Mouse (Mus musculus): ENCODE data around the gene Kcnip4. TPM values are rescaled to one million over a fixed set of nuclear protein-coding genes. Genes with fewer than 3 reads are reported as not detected.

Gene Kcnip4
- total RNA-seq, 2 experiments from 2014 or later, result 22.8 to 25.2 TPM

DNA sequence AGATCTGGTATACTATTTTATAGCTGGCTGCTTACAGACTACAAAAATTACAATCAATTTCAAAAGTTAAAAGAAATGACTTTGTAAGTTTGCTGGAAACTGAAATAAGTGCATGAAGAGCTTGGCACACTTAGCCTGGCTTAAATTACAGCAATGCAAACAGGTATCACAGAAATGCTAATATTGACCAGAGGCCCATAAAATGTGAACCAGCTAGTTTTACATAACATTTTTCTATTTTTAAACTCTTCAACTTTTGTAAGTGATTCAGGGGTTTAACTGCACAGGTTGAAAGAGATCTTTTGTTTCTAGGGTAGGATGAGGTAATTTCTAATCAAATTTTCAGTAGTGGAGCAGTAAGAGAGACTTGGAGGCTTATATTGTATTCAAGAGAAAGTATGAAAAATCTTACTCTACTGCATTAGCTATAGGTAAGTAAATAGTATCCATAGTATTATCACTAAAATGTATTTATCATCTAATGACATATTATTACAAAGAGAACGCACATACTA is 535.5 kb downstream of the Kcnip4 start:
- intact Hi-C loops (cut with DNase I), result no loop called here
- DNase-seq, result no peak

GRCm38 (mm10) chr5:48942378-48943088 is 582.2 kb downstream of the Kcnip4 start:
- DNase-seq, result no peak
- intact Hi-C loops (cut with DNase I), result no loop called here

DNA sequence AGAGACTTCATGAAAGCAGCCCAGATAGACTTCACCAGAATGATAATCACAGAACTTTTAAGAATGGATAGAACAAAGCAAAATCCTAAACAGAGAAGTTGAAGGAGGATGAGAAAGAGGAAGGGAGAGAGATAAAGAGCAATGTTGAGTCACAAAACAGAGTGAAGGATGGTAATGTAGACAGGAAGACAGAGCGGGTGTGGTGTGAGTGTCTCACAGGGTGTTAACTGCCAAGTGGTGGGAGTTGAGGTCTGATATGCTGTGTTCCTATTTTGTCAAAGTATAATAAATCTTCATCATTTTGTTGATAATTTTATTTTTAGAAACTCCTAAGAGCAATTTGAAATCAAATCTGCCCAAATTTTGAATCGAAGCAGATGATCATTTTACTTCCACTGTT is 592.8 kb downstream of the Kcnip4 start:
- no peak for DNase-seq
- intact Hi-C loops (cut with DNase I), result no loop called here

DNA sequence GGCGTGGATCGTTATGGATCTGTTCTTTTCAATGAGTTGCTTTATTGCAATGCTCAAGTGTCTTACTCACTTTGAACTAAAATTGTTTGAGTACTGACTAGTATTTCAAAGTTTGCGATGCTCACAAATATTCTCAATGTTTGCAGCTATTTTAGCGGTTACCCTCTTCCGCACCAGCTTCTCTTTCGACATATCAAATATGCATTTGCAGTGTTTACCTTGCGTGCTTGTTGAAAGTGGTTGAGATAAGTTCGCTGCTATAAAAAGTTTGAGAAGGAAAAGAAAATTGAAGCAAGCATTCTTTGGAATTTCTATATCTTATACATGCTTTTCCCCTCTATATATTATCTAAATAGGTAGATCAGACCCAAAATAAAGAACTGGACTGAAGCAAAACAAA is 634.5 kb downstream of the Kcnip4 start:
- intact Hi-C loops (cut with DNase I), result no loop called here
- DNase-seq, result no peak

DNA sequence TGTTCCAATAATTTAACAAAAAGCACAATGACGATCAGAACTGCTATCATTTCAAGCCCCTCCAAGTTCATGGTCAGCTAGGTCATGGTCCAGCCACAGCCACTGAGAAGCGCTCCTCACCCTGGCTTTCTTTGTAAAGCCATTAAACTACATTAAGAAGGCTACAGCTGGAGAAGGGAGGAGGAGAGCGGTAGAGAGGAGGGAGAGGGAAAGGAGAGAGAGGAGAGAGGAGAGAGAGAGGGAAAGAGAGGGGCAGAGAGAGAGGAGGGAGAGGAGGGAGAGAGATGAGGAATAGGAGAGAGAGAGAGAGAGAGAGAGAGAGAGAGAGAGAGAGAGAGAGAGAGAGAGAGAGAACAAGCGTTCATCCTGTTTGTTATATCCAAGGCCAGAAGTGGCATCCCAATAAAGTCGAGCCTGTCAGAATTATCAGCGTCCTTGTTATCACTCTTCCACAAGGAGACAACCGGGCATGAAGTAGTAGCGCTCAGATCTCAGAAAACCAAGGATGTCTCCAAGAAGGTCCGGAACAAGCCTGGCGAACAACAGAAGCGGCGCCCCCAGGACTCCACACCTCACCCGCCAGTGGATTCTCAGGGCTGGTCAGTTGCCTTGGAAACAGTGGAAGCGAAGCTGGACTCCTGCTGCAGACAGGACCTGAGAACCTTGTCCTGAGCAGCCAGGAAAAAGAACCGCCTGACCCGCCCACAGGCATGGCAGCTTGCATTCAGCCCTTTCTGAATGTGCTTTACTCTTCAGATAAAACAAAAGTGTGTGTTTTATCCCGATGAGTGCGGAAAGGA is 635.1 kb downstream of the Kcnip4 start:
- intact Hi-C loops (cut with DNase I), result no loop called here
- DNase-seq, result peak; percentile 41

DNA sequence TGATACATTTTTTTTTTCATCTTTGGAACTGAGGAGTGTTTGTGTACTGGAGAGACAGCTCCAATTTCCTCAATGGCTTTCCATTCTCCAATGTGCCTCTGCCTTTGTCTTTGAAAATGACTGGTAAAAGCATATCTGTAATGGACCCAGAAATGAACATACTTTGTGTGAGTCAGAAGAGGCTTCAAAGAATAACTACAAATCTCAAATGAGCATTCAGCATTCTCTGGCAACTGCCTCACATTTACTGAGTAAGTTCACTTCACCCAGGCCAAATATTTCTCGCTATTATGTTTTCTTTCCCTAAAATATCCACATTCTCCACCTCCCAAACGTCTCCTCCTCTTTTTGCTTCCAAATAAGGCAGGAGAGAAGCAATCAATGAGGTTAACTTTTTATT is 646.6 kb downstream of the Kcnip4 start:
- DNase-seq, result no peak
- intact Hi-C loops (cut with DNase I), result no loop called here

DNA sequence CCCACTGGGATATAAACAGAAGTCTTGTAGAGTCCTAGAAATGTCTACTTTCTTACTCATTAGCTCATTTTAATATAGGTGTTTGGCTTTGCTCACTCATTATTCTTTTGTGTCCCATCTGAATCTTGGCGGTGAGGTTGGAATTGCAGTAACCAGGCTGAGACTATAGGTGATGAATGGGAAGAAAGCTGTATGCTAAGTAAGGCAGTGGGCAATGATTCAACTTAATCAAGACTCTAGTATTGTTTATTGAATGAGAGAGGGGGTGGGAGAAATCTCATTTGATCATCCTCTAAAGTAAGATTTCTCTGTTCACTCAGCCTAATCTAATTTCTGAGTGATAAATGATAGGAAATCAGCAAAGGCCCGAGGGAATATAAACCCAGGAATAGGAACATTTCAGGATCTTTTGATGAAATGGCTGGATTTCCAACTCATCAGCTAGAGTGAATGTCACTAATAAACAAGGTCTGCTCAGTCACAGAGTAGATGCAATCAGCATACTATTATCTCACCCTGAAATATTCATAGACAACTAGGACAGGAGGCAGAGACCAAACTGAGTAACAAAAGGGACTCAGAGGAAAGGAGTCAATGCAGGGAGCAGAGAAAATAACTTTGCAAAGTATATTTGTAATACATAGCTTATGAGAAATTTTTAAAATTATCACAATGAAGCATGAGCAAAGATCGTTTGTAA is 660.3 kb downstream of the Kcnip4 start:
- DNase-seq, result no peak
- intact Hi-C loops (cut with DNase I), result no loop called here

- intact Hi-C loops (cut with DNase I), result no loop called here
- no peak for DNase-seq
Measured at GRCm38 (mm10) chr5:48840971-48841370, 683.7 kb downstream of the Kcnip4 start.

DNA sequence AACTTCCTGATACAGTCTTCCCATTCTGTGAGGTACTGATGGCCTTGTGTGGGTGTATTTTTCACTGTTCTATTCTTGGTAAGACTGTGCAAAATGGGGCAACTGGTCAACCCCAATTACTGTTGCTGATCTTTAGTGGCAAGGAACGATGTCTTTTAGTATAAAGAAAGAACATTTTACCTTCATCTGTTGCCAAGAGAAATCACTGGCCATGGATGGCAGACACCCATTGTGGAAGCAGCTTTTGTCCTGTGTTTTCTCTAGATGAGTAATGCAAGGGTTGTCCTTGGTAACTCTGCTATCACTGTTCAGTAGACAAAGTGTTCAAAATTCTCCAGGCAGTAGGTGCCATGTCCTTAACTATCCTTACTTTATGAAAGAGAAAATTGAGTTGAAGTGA is 729.2 kb downstream of the Kcnip4 start:
- intact Hi-C loops (cut with DNase I), result no loop called here
- DNase-seq, result no peak

DNA sequence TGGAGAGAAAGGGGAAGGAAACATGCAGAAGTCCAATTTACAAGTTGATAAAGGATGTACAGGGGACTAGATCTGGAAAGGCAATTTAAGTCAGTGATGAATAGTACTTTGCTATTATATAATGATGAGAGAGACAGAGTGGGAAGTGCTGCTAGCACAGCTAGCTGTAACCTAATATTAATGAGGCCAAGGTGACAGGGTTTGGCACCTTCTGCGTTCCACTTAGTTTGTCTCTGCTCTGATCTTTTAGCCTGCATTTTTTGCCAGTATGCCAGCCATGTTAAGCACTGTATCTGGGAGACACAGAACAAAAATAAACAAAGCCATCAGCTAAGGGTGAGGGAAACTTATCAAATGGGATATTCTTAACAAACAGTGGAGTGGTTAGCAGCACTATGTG is 745.3 kb downstream of the Kcnip4 start:
- intact Hi-C loops (cut with DNase I), result no loop called here
- DNase-seq, result no peak

GRCm38 (mm10) chr5:48748613-48749012 is 776.1 kb downstream of the Kcnip4 start:
- DNase-seq, result no peak
- intact Hi-C loops (cut with DNase I), result no loop called here

DNA sequence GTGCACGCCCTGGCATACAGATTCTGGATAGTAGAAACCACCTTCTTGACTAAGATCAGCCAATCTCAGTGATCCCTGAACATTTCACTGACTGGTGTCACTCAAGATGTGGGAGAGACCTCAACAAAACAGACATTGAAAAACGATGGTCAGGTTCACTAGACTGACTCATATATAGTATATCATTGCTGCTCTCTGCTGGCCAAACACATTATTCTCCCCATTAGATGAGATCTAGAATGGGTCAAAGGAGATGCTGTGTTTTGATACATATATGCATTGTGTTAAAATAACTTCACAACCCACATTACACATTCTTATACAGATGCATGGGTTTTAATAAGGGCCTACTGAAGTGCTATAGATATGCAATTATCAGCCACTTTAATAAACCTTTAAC is 787.1 kb downstream of the Kcnip4 start:
- intact Hi-C loops (cut with DNase I), result loop anchor here (5.0 kb wide), 1 partner anchor 305 kb away; no protein-coding TSS in a partner anchor
- DNase-seq, result no peak

- no peak for DNase-seq
- intact Hi-C loops (cut with DNase I), result no loop called here
Measured at GRCm38 (mm10) chr5:48718166-48718565, 806.5 kb downstream of the Kcnip4 start.

DNA sequence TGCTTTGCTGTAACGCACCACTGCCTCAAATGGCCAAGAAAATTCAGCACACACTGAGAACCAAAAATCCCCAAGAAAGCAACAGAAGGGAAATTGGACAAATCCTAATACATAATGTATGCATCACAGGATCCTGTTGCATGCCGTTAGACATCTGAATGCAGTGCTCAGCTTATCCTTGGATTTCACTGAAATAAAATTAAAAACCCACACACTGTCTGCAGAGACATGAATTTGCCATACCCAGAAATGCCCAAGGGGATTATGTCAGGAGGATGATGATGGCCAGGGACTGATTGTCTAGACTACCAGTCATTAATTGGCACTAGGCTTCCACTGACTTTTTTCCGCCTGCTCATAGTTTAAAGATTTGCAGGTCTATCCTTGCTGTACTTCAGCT is 818.7 kb downstream of the Kcnip4 start:
- intact Hi-C loops (cut with DNase I), result no loop called here
- DNase-seq, result no peak

DNA sequence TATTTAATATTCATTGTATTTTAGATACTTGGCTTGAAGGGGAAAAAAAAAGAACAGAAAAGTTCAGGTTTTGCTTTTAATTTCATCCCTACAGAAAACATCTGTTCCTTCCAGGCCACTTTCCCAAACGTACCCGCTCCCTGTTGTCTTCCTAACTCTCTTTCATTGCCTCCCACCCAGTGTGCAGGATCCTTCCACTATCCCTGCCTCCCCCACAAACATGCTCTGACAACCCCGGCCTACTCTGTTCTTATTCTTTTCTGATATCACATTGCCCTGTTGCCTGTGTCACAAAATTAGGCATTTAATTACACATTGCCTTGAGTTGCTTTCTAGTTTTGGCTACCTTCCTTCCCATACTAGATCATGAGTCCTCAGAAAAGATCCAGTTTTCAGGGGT is 837.6 kb downstream of the Kcnip4 start:
- DNase-seq, result no peak
- intact Hi-C loops (cut with DNase I), result no loop called here

DNA sequence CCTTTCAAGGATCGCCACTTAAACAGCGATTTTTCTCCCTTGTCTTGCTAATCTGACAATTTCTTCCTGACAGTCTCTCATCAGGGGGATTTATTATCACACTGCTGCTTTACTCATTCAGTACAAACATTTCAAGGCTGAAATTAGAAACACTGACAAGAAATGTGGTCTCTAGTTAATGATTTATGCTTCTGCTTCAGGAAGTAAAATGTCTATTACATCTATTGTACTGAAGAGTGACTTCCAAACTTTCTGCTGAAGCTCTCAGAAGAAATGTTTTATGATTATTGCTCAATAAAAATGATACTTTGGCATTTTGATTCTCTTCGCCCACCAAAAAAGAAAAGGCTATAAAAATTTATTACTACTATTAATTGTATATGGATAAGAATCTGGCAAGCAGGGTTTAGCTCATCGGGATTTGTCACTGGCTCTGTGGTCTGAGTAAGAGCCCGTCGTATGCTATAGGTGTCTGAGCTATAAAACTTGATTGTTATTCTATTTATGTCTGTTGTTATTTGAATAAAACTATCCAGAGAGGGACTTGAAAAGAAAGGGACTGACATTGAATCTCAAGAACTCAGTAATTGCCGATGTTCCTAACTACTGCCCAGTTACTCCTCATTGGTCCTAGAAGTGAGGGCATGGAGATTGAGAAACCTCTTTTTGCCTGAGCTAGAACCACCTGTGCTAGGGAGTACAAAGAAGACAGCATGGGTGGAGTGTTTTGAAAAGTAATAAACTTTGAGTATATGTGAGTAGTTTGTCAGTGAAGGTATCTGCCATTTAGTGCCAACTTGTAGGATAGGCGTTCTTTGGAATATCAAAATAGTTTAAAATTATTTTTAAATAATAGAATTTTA is 844.7 kb downstream of the Kcnip4 start:
- intact Hi-C loops (cut with DNase I), result no loop called here

DNA sequence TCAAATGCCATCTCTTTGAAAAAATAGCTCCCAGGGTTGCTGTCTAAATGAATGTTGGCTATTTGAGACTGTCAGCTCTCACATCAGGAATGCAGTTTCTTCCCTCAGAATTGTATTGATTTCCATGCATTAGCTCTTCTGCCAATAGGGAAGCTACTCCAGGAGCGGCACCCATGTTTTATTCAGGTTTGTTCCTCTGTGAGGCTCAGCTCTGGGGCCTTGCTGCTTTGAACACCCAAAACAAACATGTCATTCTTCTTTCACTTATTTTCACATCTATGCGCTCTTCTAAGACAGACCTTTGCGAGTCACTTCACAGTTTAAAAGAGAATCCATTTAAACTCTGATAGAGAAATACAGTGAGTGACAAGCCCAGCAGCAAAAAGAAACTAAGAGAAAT is 862.2 kb downstream of the Kcnip4 start:
- DNase-seq, result no peak
- intact Hi-C loops (cut with DNase I), result no loop called here

More for the DNA sequence above, 844.7 kb downstream of the Kcnip4 start:
- no peak for DNase-seq

DNA sequence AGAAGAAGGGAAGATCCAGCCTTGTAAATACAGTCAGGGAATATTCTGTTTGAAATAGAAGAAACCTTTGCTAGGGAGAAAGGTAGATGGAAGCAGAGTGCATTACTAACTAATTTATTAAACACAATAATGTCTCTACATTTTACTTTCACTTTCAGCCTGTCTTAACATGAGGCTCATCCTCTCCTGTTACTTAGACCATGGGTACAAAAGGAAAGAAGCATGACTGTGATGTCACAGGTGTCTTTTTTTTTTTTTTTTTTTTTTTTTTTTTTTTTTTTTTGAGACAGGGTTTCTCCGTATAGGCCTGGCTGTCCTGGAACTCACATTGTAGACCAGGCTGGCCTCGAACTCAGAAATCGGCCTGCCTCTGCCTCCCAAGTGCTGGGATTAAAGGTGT is 864.7 kb downstream of the Kcnip4 start:
- DNase-seq, result no peak
- intact Hi-C loops (cut with DNase I), result no loop called here

- no peak for DNase-seq
- intact Hi-C loops (cut with DNase I), result no loop called here
Measured at GRCm38 (mm10) chr5:48650496-48650895, 874.2 kb downstream of the Kcnip4 start.

- DNase-seq, result no peak
- intact Hi-C loops (cut with DNase I), result no loop called here
Measured at GRCm38 (mm10) chr5:48636675-48637074, 888.0 kb downstream of the Kcnip4 start.

- intact Hi-C loops (cut with DNase I), result no loop called here
- DNase-seq, result no peak
Measured at GRCm38 (mm10) chr5:48633631-48634030, 891.1 kb downstream of the Kcnip4 start.

Data from left cerebral cortex, postnatal 4 days (tissue).